Mouse (Mus musculus) liver, adult 2 months (tissue): Measurements from ENCODE around the gene Fam234a.

Source experiments
- CTCF ChIP-seq: fragments of 200-500 bp; IDR thresholded peaks from 2 replicates; pipeline ENCODE4 v1.5.1; 2011; ENCODE audit warnings: low read depth, low read length, control low read depth
- POLR2A ChIP-seq: fragments of 200-500 bp; IDR thresholded peaks from 2 replicates; pipeline ENCODE4 v1.6.1; 2011; ENCODE audit warnings: low read length, control low read depth; ENCODE audit not compliant: insufficient read depth; ENCODE audit errors: extremely low read depth

- TF ChIP-seq POLR2A: no peak
- no peak for TF ChIP-seq CTCF
Observed at GRCm38 (mm10) chr17:26181179-26181578, 62.9 kb downstream of the Fam234a start.
